Mouse (Mus musculus) liver, embryonic 11.5 days (tissue): ENCODE data around the gene Hexim1. TPM values are rescaled to one million over a fixed set of nuclear protein-coding genes. Genes with fewer than 3 reads are reported as not detected.

Source experiments
- ATAC-seq: fragments of 200-750 bp; cut with Nextera tagmentation; replicated peaks from 2 replicates; pipeline ENCODE4 v1.8.0; 2017; ENCODE audit warnings: moderate number of reproducible peaks, mild to moderate bottlenecking, moderate TSS enrichment, moderate library complexity; ENCODE audit not compliant: low FRiP score
- DNase-seq: peaks from one replicate; pipeline ENCODE4 v3.0.0-alpha.2; 2017; ENCODE audit warnings: low spot score
- H3K27ac ChIP-seq: fragments of 300-500 bp; sonication (generic); 2 replicates; pipeline ENCODE4 v1.5.1; 2014; ENCODE audit warnings: mild to moderate bottlenecking, low read depth, low read length, control low read depth
- H3K27me3 ChIP-seq: fragments of 300-500 bp; sonication (generic); replicated peaks from 2 replicates; pipeline ENCODE4 v1.6.1; 2014; ENCODE audit warnings: low read length, mixed read lengths; ENCODE audit not compliant: control insufficient read depth, insufficient read depth
- H3K36me3 ChIP-seq: fragments of 300-500 bp; sonication (generic); 2 replicates; pipeline ENCODE4 v1.6.1; 2014; ENCODE audit warnings: mild to moderate bottlenecking, low read length, moderate library complexity, mixed read lengths; ENCODE audit not compliant: control insufficient read depth, insufficient read depth
- H3K4me1 ChIP-seq: fragments of 300-500 bp; sonication (generic); replicated peaks from 2 replicates; pipeline ENCODE4 v1.6.1; 2014; ENCODE audit warnings: low read length, mixed read lengths; ENCODE audit not compliant: control insufficient read depth, insufficient read depth
- H3K4me2 ChIP-seq: fragments of 300-500 bp; sonication (generic); 2 replicates; pipeline ENCODE4 v1.6.1; 2014; ENCODE audit warnings: mild to moderate bottlenecking, control low read depth, moderate library complexity
- H3K4me3 ChIP-seq: fragments of 300-500 bp; sonication (generic); 2 replicates; pipeline ENCODE4 v1.5.1; 2014; ENCODE audit warnings: low read depth, low read length, control low read depth
- H3K9ac ChIP-seq: fragments of 300-500 bp; sonication (generic); 2 replicates; pipeline ENCODE4 v1.6.1; 2014; ENCODE audit warnings: low read depth, low read length, control low read depth
- H3K9me3 ChIP-seq: fragments of 300-500 bp; sonication (generic); 2 replicates; pipeline ENCODE4 v1.6.1; 2016; ENCODE audit warnings: low read length, inconsistent platforms, mixed read lengths; ENCODE audit not compliant: control insufficient read depth
- WGBS: fragments of 180-500 bp; shearing (Covaris S2); extraction: QIAGEN DNeasy Blood & Tissue Kit; methylation state at CpG from one replicate; pipeline ENCODE4 v1.1.7; 2014; 5-methylcytosine and 5-hydroxymethylcytosine counted together
- polyA plus RNA-seq: library from polyadenylated mRNA; unstranded; fragments of >200 nt; fragmentation: Nextera tagmentation; extraction: Ambion mirVana; gene quantifications from 2 replicates; pipeline ENCODE4 v1.2.1, GENCODE M21; 2014

Hexim1 gene
- polyA plus RNA-seq, 1 experiment from 2014 or later: 6.1 TPM

GRCm38 (mm10) chr11:103136039-103136577, 20.1 kb downstream of the Hexim1 start:
- H3K9ac ChIP-seq: peak overlapping the region; percentile 49; the same call in 1 of the 2 replicates
- H3K4me1 ChIP-seq: peaks cover 48% of the 10 kb centered on the region
- ATAC-seq: peak; percentile 33
- H3K4me2 ChIP-seq: peak overlapping the region; percentile 73
- DNase-seq: no peak
- WGBS: 33% methylated on average over 8 of the region's 8 CpGs
- H3K27me3 ChIP-seq: no peaks in the 10 kb centered on the region
- H3K4me3 ChIP-seq: peak overlapping the region; percentile 7; the same call in 1 of the 2 replicates
- H3K27ac ChIP-seq: peak overlapping the region; percentile 91
- H3K36me3 ChIP-seq: peaks cover 12% of the 10 kb centered on the region
- no peaks in the 10 kb centered on the region for H3K9me3 ChIP-seq

- no peak overlapping the region for H3K4me2 ChIP-seq
- DNase-seq: no peak
- peaks cover 54% of the 10 kb centered on the region for H3K4me1 ChIP-seq
- no peak overlapping the region for H3K9ac ChIP-seq
- no peak overlapping the region for H3K4me3 ChIP-seq
- no peaks in the 10 kb centered on the region for H3K27me3 ChIP-seq
- no peak for ATAC-seq
- peaks cover 12% of the 10 kb centered on the region for H3K36me3 ChIP-seq
- 81% methylated on average over 14 of the region's 14 CpGs for WGBS
- H3K27ac ChIP-seq: no peak overlapping the region
- no peaks in the 10 kb centered on the region for H3K9me3 ChIP-seq
These were observed 24.1 kb downstream of the Hexim1 start for GRCm38 (mm10) chr11:103139951-103140762.

GRCm38 (mm10) chr11:103140763-103141100, 24.7 kb downstream of the Hexim1 start:
- Histone ChIP-seq H3K4me2 (no peak overlapping the region), H3K4me1 (peaks cover 50% of the 10 kb centered on the region), H3K9ac (no peak overlapping the region; the same call in 1 of the 2 replicates), H3K9me3 (no peaks in the 10 kb centered on the region), H3K27ac (0 out of 2 replicates have a peak overlapping the region, but pooled peaks have one; percentile 26), H3K4me3 (no peak overlapping the region), H3K36me3 (peaks cover 12% of the 10 kb centered on the region), H3K27me3 (no peaks in the 10 kb centered on the region)
- DNase-seq (no peak), ATAC-seq (no peak)
- 62% methylated on average over 6 of the region's 6 CpGs for WGBS

- WGBS: 40% methylated on average over 11 of the region's 11 CpGs
- no peaks in the 10 kb centered on the region for H3K9me3 ChIP-seq
- H3K4me2 ChIP-seq: 0 out of 2 replicates have a peak overlapping the region, but pooled peaks have one; percentile 9
- ATAC-seq (no peak), DNase-seq (no peak)
- peak overlapping the region; percentile 73 for H3K27ac ChIP-seq
- no peaks in the 10 kb centered on the region for H3K27me3 ChIP-seq
- no peak overlapping the region for H3K4me3 ChIP-seq
- H3K9ac ChIP-seq: no peak overlapping the region; the same call in none of the 2 replicates
- H3K4me1 ChIP-seq: peaks cover 44% of the 10 kb centered on the region
- peaks cover 12% of the 10 kb centered on the region for H3K36me3 ChIP-seq
These were observed 25.3 kb downstream of the Hexim1 start for GRCm38 (mm10) chr11:103141101-103141943.

- H3K4me2 ChIP-seq: 0 out of 2 replicates have a peak overlapping the region, but pooled peaks have one; percentile 9
- peaks cover 12% of the 10 kb centered on the region for H3K36me3 ChIP-seq
- no peak overlapping the region for H3K4me3 ChIP-seq
- ATAC-seq (no peak), DNase-seq (no peak)
- H3K4me1 ChIP-seq: peaks cover 39% of the 10 kb centered on the region
- no peak overlapping the region; the same call in 1 of the 2 replicates for H3K9ac ChIP-seq
- H3K9me3 ChIP-seq: no peaks in the 10 kb centered on the region
- H3K27me3 ChIP-seq: no peaks in the 10 kb centered on the region
- 43% methylated on average over 1 of the region's 1 CpGs for WGBS
- peak overlapping the region; percentile 73 for H3K27ac ChIP-seq
These were observed 25.9 kb downstream of the Hexim1 start for GRCm38 (mm10) chr11:103141944-103142255.

GRCm38 (mm10) chr11:103142441-103143182, 26.6 kb downstream of the Hexim1 start:
- H3K4me3 ChIP-seq: no peak overlapping the region
- peaks cover 39% of the 10 kb centered on the region for H3K4me1 ChIP-seq
- 24% methylated on average over 8 of the region's 8 CpGs for WGBS
- DNase-seq: no peak
- H3K9ac ChIP-seq: peak overlapping the region; percentile 47; the same call in 1 of the 2 replicates
- no peaks in the 10 kb centered on the region for H3K9me3 ChIP-seq
- peak; percentile 27; the same call in 1 of the 2 replicates for ATAC-seq
- H3K4me2 ChIP-seq: peak overlapping the region; percentile 37
- peak overlapping the region; percentile 73 for H3K27ac ChIP-seq
- peaks cover 12% of the 10 kb centered on the region for H3K36me3 ChIP-seq
- no peaks in the 10 kb centered on the region for H3K27me3 ChIP-seq

- DNase-seq: no peak
These were observed 28.6 kb downstream of the Hexim1 start for GRCm38 (mm10) chr11:103144309-103145285.

More at GRCm38 (mm10) chr11:103144309-103145285, 28.6 kb downstream of the Hexim1 start:
- peak; percentile 45 for ATAC-seq
- Histone ChIP-seq H3K27me3 (no peaks in the 10 kb centered on the region), H3K36me3 (no peaks in the 10 kb centered on the region; the same call in 1 of the 2 replicates), H3K4me3 (no peak overlapping the region; the same call in 1 of the 2 replicates), H3K27ac (peak overlapping the region; percentile 44; the same call in 1 of the 2 replicates), H3K9me3 (no peaks in the 10 kb centered on the region), H3K9ac (peak overlapping the region; percentile 41), H3K4me2 (peak overlapping the region; percentile 33; the same call in 1 of the 2 replicates), H3K4me1 (peaks cover 39% of the 10 kb centered on the region)
- 34% methylated on average over 12 of the region's 12 CpGs for WGBS
